8 mouse cellular contexts compared by ENCODE assay signal in the genomic region with DNA sequence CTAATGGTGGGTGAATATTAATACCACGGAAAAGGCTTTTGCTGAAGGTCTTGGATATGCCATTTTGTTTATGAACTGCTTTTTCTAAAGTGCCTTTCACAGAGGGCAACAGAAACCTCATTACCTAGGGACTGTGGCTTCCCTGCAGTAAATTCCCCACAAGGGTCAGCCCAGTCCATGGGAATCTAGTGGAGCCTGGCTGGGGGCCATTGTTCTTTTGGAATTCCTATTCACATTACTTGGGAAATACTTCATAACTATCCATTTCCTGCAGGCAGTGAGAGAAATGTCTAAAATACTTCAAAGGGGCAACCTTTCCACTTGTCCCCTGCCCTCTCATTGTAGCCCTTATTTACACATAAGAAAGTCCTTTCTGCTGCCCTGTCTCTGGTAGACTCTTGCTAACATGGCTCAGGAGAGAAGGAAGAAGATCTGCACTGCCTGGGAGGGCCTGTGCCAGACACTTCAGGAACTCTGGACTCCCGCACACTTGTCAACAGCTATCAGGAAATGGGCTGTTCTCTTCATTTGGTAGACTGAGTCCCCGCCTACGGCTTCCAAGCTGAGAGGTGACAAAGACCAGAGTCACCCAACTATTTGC.
DNase-seq lines count a peak whose midpoint lies in the region; ATAC-seq and TF ChIP-seq lines count a peak whose summit lies in the region.

No protein-coding gene starts in this region.

- no peaks in the 10 kb centered on the region for H3K9me3 ChIP-seq in hindbrain, embryonic 12.5 days (replicated peaks)
- no peaks in the 10 kb centered on the region for H3K9me3 ChIP-seq in hindbrain, embryonic 10.5 days
- no peaks in the 10 kb centered on the region for H3K9me3 ChIP-seq in embryonic facial prominence, embryonic 13.5 days
- no peaks in the 10 kb centered on the region for H3K9me3 ChIP-seq in intestine, embryonic 16.5 days (ENCODE audit: control insufficient read depth, low read length)

- H3K9ac ChIP-seq in hindbrain, embryonic 12.5 days = no peak overlapping the region
- H3K9ac ChIP-seq in embryonic facial prominence, embryonic 13.5 days = no peak overlapping the region
- H3K9ac ChIP-seq in intestine, embryonic 16.5 days (ENCODE audit: low read depth, low read length) = no peak overlapping the region

- TF ChIP-seq POLR2A in cerebellum, adult 2 months (IDR thresholded peaks at IDR 0.05; ENCODE audit: borderline replicate concordance, insufficient read depth, low read length) = no peak

- H3K27ac ChIP-seq in hindbrain, embryonic 12.5 days = no peak overlapping the region
- no peak overlapping the region for H3K27ac ChIP-seq in hindbrain, embryonic 10.5 days
- no peak overlapping the region for H3K27ac ChIP-seq in embryonic facial prominence, embryonic 13.5 days
- H3K27ac ChIP-seq in intestine, embryonic 16.5 days (ENCODE audit: low read length) = no peak overlapping the region
- H3K27ac ChIP-seq in cerebellum, adult 2 months (ENCODE audit: insufficient read depth, low read length) = no peak overlapping the region

- no peaks in the 10 kb centered on the region for H3K27me3 ChIP-seq in hindbrain, embryonic 12.5 days
- no peaks in the 10 kb centered on the region for H3K27me3 ChIP-seq in hindbrain, embryonic 10.5 days (ENCODE audit: insufficient read depth, poor library complexity, severe bottlenecking)
- no peaks in the 10 kb centered on the region for H3K27me3 ChIP-seq in embryonic facial prominence, embryonic 13.5 days
- no peaks in the 10 kb centered on the region for H3K27me3 ChIP-seq in intestine, embryonic 16.5 days (replicated peaks; ENCODE audit: control insufficient read depth, insufficient read depth, low read length)
- no peaks in the 10 kb centered on the region for H3K27me3 ChIP-seq in cerebellum, adult 2 months (ENCODE audit: control insufficient read depth, insufficient read depth, low read length)

- no peaks in the 10 kb centered on the region for H3K36me3 ChIP-seq in hindbrain, embryonic 12.5 days
- H3K36me3 ChIP-seq in hindbrain, embryonic 10.5 days = peaks cover 7% of the 10 kb centered on the region; the same call in 1 of the 2 replicates
- H3K36me3 ChIP-seq in embryonic facial prominence, embryonic 13.5 days = peaks cover 18% of the 10 kb centered on the region
- no peaks in the 10 kb centered on the region for H3K36me3 ChIP-seq in intestine, embryonic 16.5 days (ENCODE audit: control insufficient read depth, insufficient read depth, low read length)

- H3K4me3 ChIP-seq in hindbrain, embryonic 12.5 days = no peak overlapping the region
- no peak overlapping the region for H3K4me3 ChIP-seq in hindbrain, embryonic 10.5 days
- no peak overlapping the region for H3K4me3 ChIP-seq in embryonic facial prominence, embryonic 13.5 days
- H3K4me3 ChIP-seq in intestine, embryonic 16.5 days (ENCODE audit: low read length) = no peak overlapping the region
- H3K4me3 ChIP-seq in cerebellum, adult 2 months (replicated peaks; ENCODE audit: insufficient read depth, low read depth, low read length) = no peak overlapping the region

- 64% methylated on average over 4 of the region's 4 CpGs for WGBS in hindbrain, embryonic 12.5 days
- 66% methylated on average over 4 of the region's 4 CpGs for WGBS in hindbrain, embryonic 10.5 days
- 61% methylated on average over 4 of the region's 4 CpGs for WGBS in embryonic facial prominence, embryonic 13.5 days
- WGBS in intestine, embryonic 16.5 days = 47% methylated on average over 4 of the region's 4 CpGs
- 70% methylated on average over 4 of the region's 4 CpGs for WGBS in cerebellum, adult 2 months

- TF ChIP-seq CTCF in cerebellum, adult 2 months (IDR thresholded peaks at IDR 0.05; ENCODE audit: borderline replicate concordance, insufficient read depth, low read depth, low read length) = no peak

- no peak overlapping the region for H3K4me2 ChIP-seq in hindbrain, embryonic 12.5 days (replicated peaks)
- H3K4me2 ChIP-seq in embryonic facial prominence, embryonic 13.5 days = peak overlapping the region; percentile 48; the same call in 1 of the 2 replicates
- no peak overlapping the region for H3K4me2 ChIP-seq in intestine, embryonic 16.5 days (ENCODE audit: low read depth, low read length)

- ATAC-seq in hindbrain, embryonic 12.5 days (ENCODE audit: low FRiP score) = peak; percentile 57; the same call in 1 of the 2 replicates
- no peak for ATAC-seq in embryonic facial prominence, embryonic 13.5 days (ENCODE audit: insufficient number of reproducible peaks, insufficient read depth, low FRiP score, low TSS enrichment, low read depth)
- ATAC-seq in intestine, embryonic 16.5 days = peak; percentile 49

- peaks cover 4% of the 10 kb centered on the region; the same call in 1 of the 2 replicates for H3K4me1 ChIP-seq in hindbrain, embryonic 12.5 days
- peaks cover 17% of the 10 kb centered on the region for H3K4me1 ChIP-seq in hindbrain, embryonic 10.5 days (replicated peaks)
- H3K4me1 ChIP-seq in embryonic facial prominence, embryonic 13.5 days = peaks cover 8% of the 10 kb centered on the region
- H3K4me1 ChIP-seq in intestine, embryonic 16.5 days (ENCODE audit: control insufficient read depth, insufficient read depth, low read length) = peaks cover 6% of the 10 kb centered on the region; the same call in 1 of the 2 replicates
- H3K4me1 ChIP-seq in cerebellum, adult 2 months (ENCODE audit: control insufficient read depth, insufficient read depth, low read length) = no peaks in the 10 kb centered on the region; the same call in 1 of the 2 replicates

- no peak for DNase-seq in hindbrain, embryonic 10.5 days (ENCODE audit: low spot score)
- peak; percentile 50 for DNase-seq in lung, postnatal 36 days
- no peak for DNase-seq in retina, postnatal 1 day
- no peak for DNase-seq in frontal cortex, postnatal 36 days (ENCODE audit: low spot score in 2 of 2)
- DNase-seq in cerebellum, adult 2 months = no peak
